Mouse (Mus musculus): Measurements from ENCODE around the gene Mnd1. TPM values are rescaled to one million over a fixed set of nuclear protein-coding genes. Genes with fewer than 3 reads are reported as not detected.

The Mnd1 gene
- total RNA-seq, 2 experiments from 2014 or later = 1.4 to 1.6 TPM

DNA sequence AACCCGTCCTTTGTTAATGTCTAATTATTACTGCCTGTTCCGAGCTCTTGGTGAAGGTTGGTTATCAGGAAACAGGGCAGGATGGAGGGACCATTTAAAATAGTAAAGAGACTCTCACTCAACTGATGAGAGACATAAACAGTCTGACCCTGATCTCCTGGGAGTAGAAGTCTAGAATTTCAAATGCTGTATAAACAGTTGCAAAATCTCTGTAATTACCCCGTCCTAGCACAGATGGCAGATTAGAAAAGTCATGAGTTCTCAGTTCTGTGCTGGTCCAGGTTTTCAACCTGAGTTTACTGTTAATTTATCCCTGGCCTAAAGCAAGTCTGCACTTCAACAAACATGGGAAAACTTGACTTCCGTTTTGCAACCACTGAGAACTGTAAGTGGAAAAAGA, 95.5 kb downstream of the Mnd1 start:
- intact Hi-C loops (cut with DNase I) = loop anchor here (2.0 to 5.0 kb wide), 2 partner anchors 19 to 98 kb away; partner anchors contain the start of gene Tmem131l
- peak overlapping the region; percentile 90; the same call in 1 of the 2 replicates for H3K27ac ChIP-seq
- H3K4me3 ChIP-seq = no peak overlapping the region
- DNase-seq = no peak
- TF ChIP-seq CTCF (IDR thresholded peaks at IDR 0.05) = no peak

DNA sequence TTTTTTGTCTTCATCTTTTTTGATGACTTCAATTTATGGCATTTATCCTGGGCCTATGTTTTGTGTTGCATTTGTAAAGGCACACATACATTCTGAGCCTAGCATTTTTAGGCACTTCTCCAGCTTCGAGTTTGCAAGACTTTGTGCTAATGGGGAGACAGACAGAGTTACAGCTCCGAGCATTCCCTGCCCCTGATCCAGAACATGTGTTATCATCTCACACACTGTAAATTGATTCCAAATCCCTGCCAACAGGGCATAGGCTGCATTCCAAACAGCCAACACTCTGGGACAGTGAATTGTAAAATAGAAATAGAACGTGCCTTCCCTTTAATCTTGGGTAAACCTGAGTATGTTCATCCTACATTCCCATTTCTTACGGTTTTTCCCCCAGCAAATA, 95.9 kb downstream of the Mnd1 start:
- intact Hi-C loops (cut with DNase I) = loop anchor here (2.0 to 5.0 kb wide), 2 partner anchors 19 to 97 kb away; partner anchors contain the start of gene Tmem131l
- no peak for TF ChIP-seq CTCF (IDR thresholded peaks at IDR 0.05)
- no peak for DNase-seq
- Histone ChIP-seq H3K4me3 (no peak overlapping the region; the same call in 1 of the 2 replicates), H3K27ac (peak overlapping the region; percentile 90; the same call in 1 of the 2 replicates)

DNA sequence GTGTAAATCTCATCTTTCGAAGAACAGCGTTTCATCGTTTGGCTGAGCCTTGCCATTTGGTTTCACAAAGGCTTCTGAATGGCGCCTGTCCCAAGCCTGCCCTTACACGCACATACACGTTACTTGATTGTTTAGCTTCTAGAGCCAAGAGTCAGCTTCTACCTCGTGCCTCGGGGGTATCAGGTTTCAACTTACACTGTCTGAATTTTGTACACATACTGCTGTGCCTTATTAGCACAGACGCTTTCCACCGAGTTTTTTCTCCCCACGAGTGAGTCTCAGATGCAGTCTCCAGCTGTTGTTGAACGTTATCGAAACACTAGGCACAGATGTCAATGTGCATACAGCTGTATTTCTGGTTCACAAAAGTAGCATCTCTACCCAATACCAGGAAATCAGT, 96.3 kb downstream of the Mnd1 start:
- TF ChIP-seq CTCF (IDR thresholded peaks at IDR 0.05) = no peak
- no peak overlapping the region for H3K27ac ChIP-seq
- H3K4me3 ChIP-seq = peak overlapping the region; percentile 15; the same call in 1 of the 2 replicates
- intact Hi-C loops (cut with DNase I) = no loop called here
- DNase-seq = no peak

DNA sequence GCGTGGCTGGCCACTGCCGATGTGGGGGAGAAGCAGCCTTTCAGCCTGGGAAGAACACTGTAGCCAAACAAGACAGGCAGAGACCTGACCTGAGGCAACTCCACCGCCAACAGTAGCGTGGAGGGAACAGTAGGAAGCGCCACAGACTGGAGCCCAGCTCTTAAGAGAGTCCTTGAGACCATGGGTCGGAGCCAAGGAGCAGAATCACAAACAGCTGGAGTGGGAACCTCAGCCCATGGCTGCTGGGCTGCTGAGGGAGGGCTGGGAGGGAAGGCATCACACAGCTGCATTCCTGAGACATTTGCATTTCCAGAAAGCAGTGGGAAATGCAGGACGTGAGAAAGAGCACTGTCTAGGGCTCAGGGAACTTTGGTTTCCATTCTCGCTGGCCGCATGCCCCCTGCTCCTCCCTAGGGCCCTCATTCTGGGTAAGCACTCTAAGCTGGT, 106.8 kb downstream of the Mnd1 start:
- DNase-seq = peak; percentile 71
- Histone ChIP-seq H3K27ac (peak overlapping the region; percentile 38; the same call in 1 of the 2 replicates), H3K4me3 (no peak overlapping the region)
- TF ChIP-seq CTCF (IDR thresholded peaks at IDR 0.05) = no peak
- intact Hi-C loops (cut with DNase I) = no loop called here

DNA sequence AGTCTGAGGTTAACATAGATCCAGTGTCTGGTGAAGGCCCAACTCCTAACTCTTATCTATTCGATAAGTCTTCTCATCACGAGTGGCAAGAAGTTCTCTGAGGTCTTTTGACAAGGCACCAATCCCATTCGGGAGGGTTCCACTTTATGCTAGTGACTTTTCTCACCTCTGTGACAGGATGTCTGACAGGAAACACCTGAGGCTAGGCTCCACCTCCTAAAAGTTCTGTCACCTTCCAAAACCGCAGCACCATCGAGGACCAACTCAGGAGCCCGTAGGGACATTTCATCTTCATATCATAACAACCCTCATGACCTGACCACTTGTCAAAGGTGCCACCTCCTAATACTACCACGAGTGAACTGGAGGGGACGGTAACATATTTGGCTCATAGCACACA, 109.4 kb downstream of the Mnd1 start:
- H3K27ac ChIP-seq = no peak overlapping the region
- intact Hi-C loops (cut with DNase I) = no loop called here
- no peak for DNase-seq
- no peak for TF ChIP-seq CTCF (IDR thresholded peaks at IDR 0.05)
- H3K4me3 ChIP-seq = no peak overlapping the region

DNA sequence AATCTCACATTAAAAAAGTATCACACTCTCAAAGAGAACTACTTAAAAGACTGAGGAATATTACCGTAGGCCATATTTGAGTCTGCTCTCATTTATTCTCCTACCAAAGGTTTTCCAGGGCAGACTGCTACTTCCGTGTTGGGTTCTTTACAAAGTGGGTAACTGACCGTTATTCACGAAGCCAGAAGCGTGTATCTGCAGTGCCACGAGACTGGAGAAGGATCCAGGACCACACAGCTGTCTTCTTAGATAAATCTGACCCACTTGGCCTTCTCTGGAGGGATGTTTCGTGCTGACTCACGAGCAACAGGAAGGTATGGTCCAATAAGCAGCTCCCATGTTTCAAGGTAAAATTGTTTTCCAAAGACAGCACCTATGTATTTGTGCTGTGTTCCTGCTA, 113.8 kb downstream of the Mnd1 start:
- Histone ChIP-seq H3K4me3 (no peak overlapping the region), H3K27ac (no peak overlapping the region)
- no peak for TF ChIP-seq CTCF (IDR thresholded peaks at IDR 0.05)
- intact Hi-C loops (cut with DNase I) = loop anchor here (2.0 to 5.0 kb wide), 3 partner anchors 19 to 81 kb away; no protein-coding TSS in a partner anchor
- no peak for DNase-seq

DNA sequence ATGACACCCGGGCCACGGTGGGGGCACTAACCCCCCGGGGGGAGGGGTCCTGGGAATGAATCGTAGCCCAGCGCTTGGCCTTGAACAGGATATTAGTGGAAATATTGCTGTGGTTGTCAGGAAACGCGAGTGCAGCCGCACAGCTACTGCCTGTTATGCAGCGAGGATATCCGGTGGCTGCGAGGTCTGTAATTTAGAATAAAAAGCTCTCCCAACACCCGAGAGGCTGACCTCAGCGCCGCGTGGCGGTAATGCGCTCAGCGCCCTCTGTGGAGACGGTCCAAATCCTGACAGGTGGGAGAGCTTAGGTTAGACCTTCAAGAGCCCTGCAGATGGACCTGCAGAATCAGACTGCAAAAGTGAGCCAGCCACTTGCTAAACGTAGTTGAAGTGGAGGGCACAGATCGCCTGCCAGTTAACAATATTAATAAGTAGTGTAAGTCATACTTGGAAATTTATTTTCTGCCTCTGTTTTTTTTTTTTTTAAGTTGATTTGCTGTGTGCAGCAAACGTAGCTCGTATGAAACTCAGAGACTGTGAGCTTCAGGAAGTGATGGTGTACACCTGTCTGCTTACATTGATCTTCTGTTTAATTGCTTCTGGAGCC, 115.0 kb downstream of the Mnd1 start:
- peak; percentile 30; the same call in 1 of the 2 replicates for TF ChIP-seq CTCF (IDR thresholded peaks at IDR 0.05)
- intact Hi-C loops (cut with DNase I) = loop anchor here (2.0 to 5.0 kb wide), 3 partner anchors 20 to 82 kb away; no protein-coding TSS in a partner anchor
- H3K4me3 ChIP-seq = peak overlapping the region; percentile 98
- H3K27ac ChIP-seq = peak overlapping the region; percentile 92
- peak; percentile 83 for DNase-seq

DNA sequence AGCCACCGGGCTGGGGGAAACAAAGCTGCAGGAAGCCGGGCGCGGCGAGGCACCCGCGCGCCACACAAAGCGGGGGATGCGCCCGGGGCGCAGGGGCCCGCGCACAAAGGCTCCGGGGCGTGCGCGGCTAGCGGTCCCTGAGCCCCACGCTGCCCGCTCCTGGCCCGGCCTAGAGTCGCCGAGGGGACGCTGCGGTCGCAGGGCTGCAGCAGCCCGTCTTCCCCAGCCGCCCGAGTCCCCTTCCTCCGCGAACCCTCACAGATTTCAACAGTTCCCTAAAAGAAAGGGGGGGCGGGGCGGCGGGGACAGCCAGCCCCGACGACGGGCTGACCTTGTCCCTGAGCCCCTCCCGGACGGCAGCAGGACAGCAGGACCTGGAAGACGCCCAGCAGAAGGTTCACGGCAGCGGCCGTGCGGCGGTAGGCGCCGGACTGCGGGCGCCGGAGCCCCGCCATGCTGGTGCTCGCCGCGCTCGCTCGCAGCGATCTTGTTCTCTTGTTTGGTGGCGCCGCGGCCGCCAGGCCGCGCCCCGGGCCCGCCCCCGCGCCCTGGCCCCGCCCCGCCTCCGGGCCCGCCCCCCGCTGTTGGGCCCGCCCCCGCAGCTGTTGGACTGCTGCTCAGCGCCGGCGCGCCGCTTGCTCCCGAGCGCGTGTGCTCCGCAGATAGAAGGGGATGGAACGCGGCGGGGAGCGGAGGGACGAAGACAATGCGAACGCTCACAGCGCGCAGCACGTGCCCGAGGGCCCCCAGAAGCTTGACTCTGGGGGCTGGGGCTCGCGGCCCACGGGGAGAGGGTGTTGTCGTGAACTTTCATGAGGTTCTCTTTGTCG, 115.7 kb downstream of the Mnd1 start, which contains the start of gene Tmem131l:
Gene Tmem131l (minus strand): TSS at position 530 of the 830 bp plus-strand sequence.
- peak within 1 kb of the TSS; percentile 92 for H3K27ac ChIP-seq
- no peak for TF ChIP-seq CTCF (IDR thresholded peaks at IDR 0.05)
- peak; percentile 90 for DNase-seq
- peak within 1 kb of the TSS; percentile 98 for H3K4me3 ChIP-seq
- intact Hi-C loops (cut with DNase I) = loop anchor here (2.0 to 5.0 kb wide), 5 partner anchors 21 to 93 kb away; no protein-coding TSS in a partner anchor

DNA sequence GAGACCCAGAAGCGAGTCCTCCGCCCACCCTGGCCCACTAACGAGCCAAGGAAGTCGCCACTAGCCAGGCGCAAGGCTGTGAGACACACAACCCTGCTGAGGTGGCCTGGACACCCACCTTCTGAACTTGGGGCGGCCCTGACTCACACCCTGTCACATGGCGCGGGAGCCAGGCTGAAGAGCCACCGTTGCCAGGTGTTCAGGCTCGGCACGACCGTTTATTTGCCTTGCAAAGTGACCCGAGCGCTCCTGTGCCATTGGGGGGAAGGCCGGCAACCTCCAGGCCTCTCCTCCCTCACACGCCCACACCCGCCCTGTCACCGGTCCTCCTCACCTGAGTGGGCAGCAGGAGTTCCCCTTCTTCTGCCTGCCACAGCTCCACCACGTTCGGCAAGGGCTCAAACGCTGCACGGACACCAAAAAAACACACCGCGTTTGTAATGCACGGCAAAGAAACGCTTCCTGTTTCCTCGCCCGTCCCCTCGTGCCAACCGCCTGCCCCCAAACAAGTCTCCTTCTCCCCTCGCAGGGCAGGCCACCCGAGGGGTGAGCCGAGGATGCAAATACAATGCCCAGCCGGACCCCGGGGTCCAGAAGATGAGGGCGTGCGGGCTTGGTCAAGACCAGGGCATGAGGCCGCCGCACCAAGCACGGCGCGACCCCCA, 116.5 kb downstream of the Mnd1 start:
- intact Hi-C loops (cut with DNase I) = loop anchor here (5.0 kb wide), 2 partner anchors 42 to 92 kb away; no protein-coding TSS in a partner anchor
- peak overlapping the region; percentile 98 for H3K4me3 ChIP-seq
- TF ChIP-seq CTCF (IDR thresholded peaks at IDR 0.05) = no peak
- H3K27ac ChIP-seq = peak overlapping the region; percentile 92
- peak; percentile 74 for DNase-seq

DNA sequence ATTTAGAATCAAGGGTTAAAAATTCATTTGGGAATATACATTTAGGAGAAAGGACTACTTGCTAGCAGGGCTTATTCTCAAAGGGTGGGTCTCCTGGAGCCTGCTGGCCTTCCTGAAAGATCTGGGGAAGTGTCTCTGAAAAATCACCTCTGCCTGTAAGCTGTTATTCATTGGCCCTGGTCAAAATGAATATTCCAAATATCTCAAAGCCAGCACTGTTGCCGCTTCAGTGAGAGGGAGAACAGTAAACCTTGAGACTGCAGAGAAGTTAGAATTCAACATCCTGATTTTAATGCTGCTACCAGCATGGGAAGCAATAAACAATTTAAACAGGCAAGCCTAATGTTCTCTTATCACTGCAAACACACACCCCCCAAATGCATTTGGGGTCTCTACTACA, 117.5 kb downstream of the Mnd1 start:
- no peak for TF ChIP-seq CTCF (IDR thresholded peaks at IDR 0.05)
- no peak overlapping the region for H3K27ac ChIP-seq
- intact Hi-C loops (cut with DNase I) = loop anchor here (5.0 kb wide), 2 partner anchors 41 to 91 kb away; no protein-coding TSS in a partner anchor
- DNase-seq = no peak
- H3K4me3 ChIP-seq = peak overlapping the region; percentile 98

Other genes starting within 250 kb of the Mnd1 start
- 10 to 100 TPM; 12.0 to 17.4 TPM for gene Tmem131l, start 115.6 kb downstream of the Mnd1 start, total RNA-seq (2021)
- gene Gm6525, start 18.3 kb upstream of the Mnd1 start, total RNA-seq (2021) = not detected
- 1 to 10 TPM; 1.2 to 2.0 TPM for gene Trim2, start 151.1 kb upstream of the Mnd1 start, total RNA-seq (2021)

Data from gastrocnemius, adult 2 months (tissue).